Mouse (Mus musculus) T-cell, adult 66 days (primary cell): ENCODE data around the gene Baz1a. TPM values are rescaled to one million over a fixed set of nuclear protein-coding genes. Genes with fewer than 3 reads are reported as not detected.

ENCODE experiments used
- total RNA-seq, 2 experiments: library from RNA; stranded (reverse); gene quantifications; 3 replicates in 1 of 2; 4 replicates in 1 of 2; pipeline ENCODE4 v1.2.4; 2023

Baz1a gene
- 100 to 1,000 TPM in 1 of 2 experiments, 10 to 100 TPM in 1; 95.8 to 103 TPM for total RNA-seq

GRCm38 (mm10) chr12:55013626-55014398, at the start of gene Baz1a:
Baz1a (minus strand) TSS chr12:55014348.

GRCm38 (mm10) chr12:54986052-54986717, 28.0 kb downstream of the Baz1a start, which contains the start of gene Gm20403:
Gm20403 (minus strand) TSS chr12:54986529.

GRCm38 (mm10) chr12:54862606-54863535, 151.3 kb downstream of the Baz1a start, which contains the start of gene Cfl2:
Cfl2 (minus strand) TSS chr12:54862877.

Other genes with a start within 250 kb of the Baz1a start
- gene Snx6, start 218.6 kb downstream of the Baz1a start, total RNA-seq = 10 to 100 TPM; 59.5 to 66.4 TPM
- gene Cfl2, start 151.5 kb downstream of the Baz1a start, total RNA-seq = 10 to 100 TPM; 29.7 to 34.5 TPM
- not detected for gene Gm20403, start 27.8 kb downstream of the Baz1a start, total RNA-seq
- 10 to 100 TPM; 10.3 to 12.7 TPM for gene 2700097O09Rik, start 65.8 kb upstream of the Baz1a start, total RNA-seq
- 10 to 100 TPM; 57.3 to 61.0 TPM for gene Srp54a, start 65.9 kb upstream of the Baz1a start, total RNA-seq
- 1 to 10 TPM in 1 of 2 experiments, not detected in 1; 9.0 TPM for gene Fam177a, start 110.1 kb upstream of the Baz1a start, total RNA-seq
- 10 to 100 TPM; 23.3 to 25.3 TPM for gene Srp54b, start 140.8 kb upstream of the Baz1a start, total RNA-seq
- gene 1700047I17Rik2, start 185.2 kb upstream of the Baz1a start, total RNA-seq = 10 to 100 TPM; 11.5 to 21.2 TPM
- 10 to 100 TPM; 17.9 to 20.3 TPM for gene Srp54c, start 215.8 kb upstream of the Baz1a start, total RNA-seq